Mouse (Mus musculus): ENCODE data around the gene Tssc4. TPM values are rescaled to one million over a fixed set of nuclear protein-coding genes. Genes with fewer than 3 reads are reported as not detected.

Gene Tssc4
- polyA plus RNA-seq, 1 experiment, result 86.7 TPM

DNA sequence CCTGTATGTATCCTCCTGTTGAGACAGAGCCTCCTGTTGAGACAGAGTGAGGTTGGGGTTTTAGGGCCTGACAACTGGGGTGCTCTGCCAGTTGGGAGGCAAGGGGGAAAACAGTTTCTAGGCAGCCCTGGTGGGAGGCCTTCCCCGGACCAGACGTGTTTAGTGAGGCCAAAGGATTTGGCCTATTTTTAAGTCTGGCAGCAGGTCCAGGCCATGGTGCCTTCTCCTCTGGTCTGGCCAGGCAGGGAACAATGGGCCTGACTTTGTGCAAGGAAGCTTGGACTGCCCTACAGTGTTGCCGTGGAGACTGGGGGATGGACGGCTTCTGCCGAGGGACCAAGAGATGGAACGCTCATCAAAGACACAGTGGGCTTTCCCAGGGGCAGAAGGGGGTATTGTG, 4.8 kb upstream of the Tssc4 start:
- H3ac ChIP-seq (ENCODE audit: control insufficient read depth, insufficient read length, low read depth), result no peak overlapping the region
- peaks cover 17% of the 10 kb centered on the region for H3K79me3 ChIP-seq (ENCODE audit: low read depth)
- H3K4me3 ChIP-seq (ENCODE audit: insufficient read depth, poor library complexity, severe bottlenecking), result no peak overlapping the region
- H3K79me2 ChIP-seq (ENCODE audit: control insufficient read depth, insufficient read depth), result peaks cover 34% of the 10 kb centered on the region
- H3K36me3 ChIP-seq (ENCODE audit: control insufficient read depth, insufficient read depth), result peaks cover 67% of the 10 kb centered on the region
- TF ChIP-seq CEBPB (IDR thresholded peaks at IDR 0.05; ENCODE audit: low read depth), result no peak
- no peak for TF ChIP-seq MYOD1 (IDR thresholded peaks at IDR 0.05; ENCODE audit: control insufficient read depth, insufficient read length, low read depth)
- no peak for TF ChIP-seq MAX (IDR thresholded peaks at IDR 0.05)
- no peak for TF ChIP-seq CTCF (IDR thresholded peaks at IDR 0.05; ENCODE audit: control insufficient read depth, insufficient read depth, insufficient read length)
- TF ChIP-seq MYOG (IDR thresholded peaks at IDR 0.05; ENCODE audit: control insufficient read depth, extremely low read depth, insufficient read length), result no peak
- TF ChIP-seq FOSL1 (IDR thresholded peaks at IDR 0.05; ENCODE audit: insufficient read depth, low read length, poor library complexity, severe bottlenecking), result no peak
- no peak for TF ChIP-seq USF1 (IDR thresholded peaks at IDR 0.05; ENCODE audit: low read depth)
- H3K27me3 ChIP-seq (ENCODE audit: control insufficient read depth, insufficient read depth, insufficient read length), result no peaks in the 10 kb centered on the region

- no peak overlapping the region for H3K4me3 ChIP-seq (ENCODE audit: insufficient read depth, poor library complexity, severe bottlenecking)
- TF ChIP-seq CEBPB (IDR thresholded peaks at IDR 0.05; ENCODE audit: low read depth), result no peak
- no peak for TF ChIP-seq CTCF (IDR thresholded peaks at IDR 0.05; ENCODE audit: control insufficient read depth, insufficient read depth, insufficient read length)
- TF ChIP-seq FOSL1 (IDR thresholded peaks at IDR 0.05; ENCODE audit: insufficient read depth, low read length, poor library complexity, severe bottlenecking), result no peak
- TF ChIP-seq MYOG (IDR thresholded peaks at IDR 0.05; ENCODE audit: control insufficient read depth, extremely low read depth, insufficient read length), result no peak
- TF ChIP-seq MAX (IDR thresholded peaks at IDR 0.05), result no peak
- TF ChIP-seq MYOD1 (IDR thresholded peaks at IDR 0.05; ENCODE audit: control insufficient read depth, insufficient read length, low read depth), result no peak
- no peak for TF ChIP-seq USF1 (IDR thresholded peaks at IDR 0.05; ENCODE audit: low read depth)
- no peaks in the 10 kb centered on the region for H3K27me3 ChIP-seq (ENCODE audit: control insufficient read depth, insufficient read depth, insufficient read length)
- peaks cover 19% of the 10 kb centered on the region for H3K79me3 ChIP-seq (ENCODE audit: low read depth)
- H3ac ChIP-seq (ENCODE audit: control insufficient read depth, insufficient read length, low read depth), result no peak overlapping the region
- peaks cover 67% of the 10 kb centered on the region for H3K36me3 ChIP-seq (ENCODE audit: control insufficient read depth, insufficient read depth)
- H3K79me2 ChIP-seq (ENCODE audit: control insufficient read depth, insufficient read depth), result peaks cover 32% of the 10 kb centered on the region
Observed at GRCm38 (mm10) chr7:143065692-143066091, 3.4 kb upstream of the Tssc4 start.

GRCm38 (mm10) chr7:143067469-143067868, 1.6 kb upstream of the Tssc4 start:
- Histone ChIP-seq H3K4me3 (ENCODE audit: insufficient read depth, poor library complexity, severe bottlenecking) (no peak overlapping the region), H3K79me2 (ENCODE audit: control insufficient read depth, insufficient read depth) (peaks cover 19% of the 10 kb centered on the region), H3K36me3 (ENCODE audit: control insufficient read depth, insufficient read depth) (peaks cover 59% of the 10 kb centered on the region), H3ac (ENCODE audit: control insufficient read depth, insufficient read length, low read depth) (no peak overlapping the region), H3K27me3 (ENCODE audit: control insufficient read depth, insufficient read depth, insufficient read length) (no peaks in the 10 kb centered on the region), H3K79me3 (ENCODE audit: low read depth) (peaks cover 12% of the 10 kb centered on the region)
- TF ChIP-seq USF1 (IDR thresholded peaks at IDR 0.05; ENCODE audit: low read depth), result no peak
- no peak for TF ChIP-seq CTCF (IDR thresholded peaks at IDR 0.05; ENCODE audit: control insufficient read depth, insufficient read depth, insufficient read length)
- TF ChIP-seq CEBPB (IDR thresholded peaks at IDR 0.05; ENCODE audit: low read depth), result no peak
- TF ChIP-seq FOSL1 (IDR thresholded peaks at IDR 0.05; ENCODE audit: insufficient read depth, low read length, poor library complexity, severe bottlenecking), result no peak
- TF ChIP-seq MYOD1 (IDR thresholded peaks at IDR 0.05; ENCODE audit: control insufficient read depth, insufficient read length, low read depth), result no peak
- no peak for TF ChIP-seq MAX (IDR thresholded peaks at IDR 0.05)
- no peak for TF ChIP-seq MYOG (IDR thresholded peaks at IDR 0.05; ENCODE audit: control insufficient read depth, extremely low read depth, insufficient read length)

DNA sequence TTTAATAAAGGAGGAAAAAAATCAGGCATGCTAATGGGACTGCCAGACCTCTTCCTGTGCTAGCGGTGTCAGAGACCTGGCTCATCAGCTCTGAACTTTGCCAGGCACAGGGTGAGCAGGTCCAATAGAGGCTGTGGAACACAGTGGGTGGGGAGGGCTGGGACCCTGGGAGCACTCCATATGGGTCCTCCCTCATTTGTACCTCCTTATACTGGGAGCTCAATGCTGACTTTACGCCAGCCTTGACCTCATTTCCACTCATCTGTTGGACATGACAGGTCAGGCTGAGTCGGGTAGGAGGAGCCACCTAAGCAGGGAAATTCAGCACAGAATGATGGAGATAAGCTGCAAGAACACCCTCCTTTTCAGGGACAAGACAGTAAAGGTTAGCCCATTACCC, 1.2 kb upstream of the Tssc4 start:
- Histone ChIP-seq H3K79me2 (ENCODE audit: control insufficient read depth, insufficient read depth) (peaks cover 17% of the 10 kb centered on the region), H3ac (ENCODE audit: control insufficient read depth, insufficient read length, low read depth) (no peak overlapping the region), H3K36me3 (ENCODE audit: control insufficient read depth, insufficient read depth) (peaks cover 55% of the 10 kb centered on the region), H3K79me3 (ENCODE audit: low read depth) (peaks cover 12% of the 10 kb centered on the region), H3K4me3 (ENCODE audit: insufficient read depth, poor library complexity, severe bottlenecking) (no peak overlapping the region), H3K27me3 (ENCODE audit: control insufficient read depth, insufficient read depth, insufficient read length) (no peaks in the 10 kb centered on the region)
- TF ChIP-seq USF1 (IDR thresholded peaks at IDR 0.05; ENCODE audit: low read depth) (no peak), CEBPB (IDR thresholded peaks at IDR 0.05; ENCODE audit: low read depth) (no peak), FOSL1 (IDR thresholded peaks at IDR 0.05; ENCODE audit: insufficient read depth, low read length, poor library complexity, severe bottlenecking) (no peak), CTCF (IDR thresholded peaks at IDR 0.05; ENCODE audit: control insufficient read depth, insufficient read depth, insufficient read length) (no peak), MAX (IDR thresholded peaks at IDR 0.05) (no peak), MYOG (IDR thresholded peaks at IDR 0.05; ENCODE audit: control insufficient read depth, extremely low read depth, insufficient read length) (no peak), MYOD1 (IDR thresholded peaks at IDR 0.05; ENCODE audit: control insufficient read depth, insufficient read length, low read depth) (no peak)

GRCm38 (mm10) chr7:143068316-143068881, 650 bp upstream of the Tssc4 start:
- TF ChIP-seq CEBPB (IDR thresholded peaks at IDR 0.05; ENCODE audit: low read depth) (no peak), FOSL1 (IDR thresholded peaks at IDR 0.05; ENCODE audit: insufficient read depth, low read length, poor library complexity, severe bottlenecking) (no peak), USF1 (IDR thresholded peaks at IDR 0.05; ENCODE audit: low read depth) (no peak), MAX (IDR thresholded peaks at IDR 0.05) (no peak), MYOG (IDR thresholded peaks at IDR 0.05; ENCODE audit: control insufficient read depth, extremely low read depth, insufficient read length) (no peak), CTCF (IDR thresholded peaks at IDR 0.05; ENCODE audit: control insufficient read depth, insufficient read depth, insufficient read length) (no peak), MYOD1 (IDR thresholded peaks at IDR 0.05; ENCODE audit: control insufficient read depth, insufficient read length, low read depth) (no peak)
- Histone ChIP-seq H3ac (ENCODE audit: control insufficient read depth, insufficient read length, low read depth) (no peak overlapping the region), H3K79me2 (ENCODE audit: control insufficient read depth, insufficient read depth) (peaks cover 17% of the 10 kb centered on the region), H3K4me3 (ENCODE audit: insufficient read depth, poor library complexity, severe bottlenecking) (no peak overlapping the region), H3K79me3 (ENCODE audit: low read depth) (peaks cover 12% of the 10 kb centered on the region), H3K36me3 (ENCODE audit: control insufficient read depth, insufficient read depth) (peaks cover 50% of the 10 kb centered on the region), H3K27me3 (ENCODE audit: control insufficient read depth, insufficient read depth, insufficient read length) (no peaks in the 10 kb centered on the region)

Measured in C2C12 (cell line).